Mouse (Mus musculus): ENCODE results near the gene Akap4.

The Akap4 gene

GRCm38 (mm10) chrX:7067219-7067618 is at the start of gene Akap4:
Akap4 (plus strand) TSS chrX:7067519.
- DNase-seq (ENCODE audit: low read depth, low spot score), result no peak

GRCm38 (mm10) chrX:7041519-7041918 is 25.8 kb upstream of the Akap4 start, which contains the start of gene Ccnb3:
Ccnb3 (minus strand) TSS chrX:7041619.
- peak; percentile 10 for DNase-seq (ENCODE audit: low read depth, low spot score)

- DNase-seq (ENCODE audit: low read depth, low spot score), result no peak
Measured at GRCm38 (mm10) chrX:7057056-7057455, 10.3 kb upstream of the Akap4 start.

- DNase-seq (ENCODE audit: low read depth, low spot score), result no peak
Measured at GRCm38 (mm10) chrX:7057634-7058033, 9.7 kb upstream of the Akap4 start.

GRCm38 (mm10) chrX:7064109-7064508 is 3.2 kb upstream of the Akap4 start:
- DNase-seq (ENCODE audit: low read depth, low spot score), result no peak

GRCm38 (mm10) chrX:7068002-7068401 is 683 bp downstream of the Akap4 start:
- DNase-seq (ENCODE audit: low read depth, low spot score), result no peak

- DNase-seq (ENCODE audit: low read depth, low spot score), result no peak
Measured at GRCm38 (mm10) chrX:7079820-7080429, 12.6 kb downstream of the Akap4 start.

GRCm38 (mm10) chrX:7085878-7086277 is 18.6 kb downstream of the Akap4 start:
- no peak for DNase-seq (ENCODE audit: low read depth, low spot score)

- no peak for DNase-seq (ENCODE audit: low read depth, low spot score)
Measured at GRCm38 (mm10) chrX:7090323-7090722, 23.0 kb downstream of the Akap4 start.

GRCm38 (mm10) chrX:7102280-7102679 is 35.0 kb downstream of the Akap4 start:
- no peak for DNase-seq (ENCODE audit: low read depth, low spot score)

- no peak for DNase-seq (ENCODE audit: low read depth, low spot score)
Measured at GRCm38 (mm10) chrX:7114885-7115284, 47.6 kb downstream of the Akap4 start.

GRCm38 (mm10) chrX:7121618-7122280 is 54.4 kb downstream of the Akap4 start:
- no peak for DNase-seq (ENCODE audit: low read depth, low spot score)
